Mouse (Mus musculus): ENCODE results near the gene Luzp1.

The Luzp1 gene

GRCm38 (mm10) chr4:136462086-136462838 lies 7.3 kb upstream of the Luzp1 start, which contains the start of gene 6030445D17Rik:
6030445D17Rik (plus strand) TSS chr4:136462250.
- DNase-seq (ENCODE audit: low read depth, low spot score): peak; percentile 88

- peak; percentile 81 for DNase-seq (ENCODE audit: low read depth, low spot score)
Observed at GRCm38 (mm10) chr4:136462839-136463178, 6.8 kb upstream of the Luzp1 start.

DNA sequence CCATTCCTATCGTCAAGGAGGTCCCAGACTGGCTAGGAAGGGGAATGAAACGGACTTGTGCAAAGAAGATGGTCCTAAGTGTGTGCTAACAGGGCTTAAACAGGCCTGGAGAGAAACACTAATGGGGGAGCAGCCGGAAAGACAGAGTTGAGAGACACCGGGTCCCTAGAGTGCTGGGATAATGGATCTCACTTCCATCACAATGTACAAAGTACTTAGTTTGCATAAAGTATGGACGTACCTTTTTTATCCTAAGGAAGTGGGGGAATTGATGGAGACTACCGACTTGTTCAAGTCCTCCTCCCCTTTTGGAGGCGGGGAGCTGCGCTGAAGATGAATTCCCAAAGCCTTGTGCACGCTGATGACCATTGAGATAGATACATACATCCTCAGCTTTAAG lies 6.1 kb upstream of the Luzp1 start:
- peak; percentile 64 for DNase-seq (ENCODE audit: low read depth, low spot score)

DNA sequence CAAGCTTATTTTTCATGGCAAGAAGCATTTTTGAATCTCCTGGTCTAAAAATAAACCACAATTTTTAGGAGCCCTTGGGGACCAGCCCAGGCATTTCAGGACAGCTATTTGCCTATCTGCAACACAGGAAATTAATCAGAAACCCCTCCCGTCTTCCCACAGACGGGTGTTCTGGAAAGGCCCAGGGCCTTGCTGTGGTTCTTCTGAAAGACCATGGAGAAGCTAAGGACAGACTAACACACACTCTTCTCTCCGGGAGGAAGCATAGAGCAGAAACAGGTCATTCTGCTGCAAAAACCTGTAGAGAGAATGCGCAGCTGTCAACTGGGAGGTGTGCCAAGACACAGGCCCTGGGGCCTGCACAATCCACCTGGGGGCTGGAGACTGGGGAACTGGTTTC lies 3.3 kb upstream of the Luzp1 start:
- DNase-seq (ENCODE audit: low read depth, low spot score): no peak

DNA sequence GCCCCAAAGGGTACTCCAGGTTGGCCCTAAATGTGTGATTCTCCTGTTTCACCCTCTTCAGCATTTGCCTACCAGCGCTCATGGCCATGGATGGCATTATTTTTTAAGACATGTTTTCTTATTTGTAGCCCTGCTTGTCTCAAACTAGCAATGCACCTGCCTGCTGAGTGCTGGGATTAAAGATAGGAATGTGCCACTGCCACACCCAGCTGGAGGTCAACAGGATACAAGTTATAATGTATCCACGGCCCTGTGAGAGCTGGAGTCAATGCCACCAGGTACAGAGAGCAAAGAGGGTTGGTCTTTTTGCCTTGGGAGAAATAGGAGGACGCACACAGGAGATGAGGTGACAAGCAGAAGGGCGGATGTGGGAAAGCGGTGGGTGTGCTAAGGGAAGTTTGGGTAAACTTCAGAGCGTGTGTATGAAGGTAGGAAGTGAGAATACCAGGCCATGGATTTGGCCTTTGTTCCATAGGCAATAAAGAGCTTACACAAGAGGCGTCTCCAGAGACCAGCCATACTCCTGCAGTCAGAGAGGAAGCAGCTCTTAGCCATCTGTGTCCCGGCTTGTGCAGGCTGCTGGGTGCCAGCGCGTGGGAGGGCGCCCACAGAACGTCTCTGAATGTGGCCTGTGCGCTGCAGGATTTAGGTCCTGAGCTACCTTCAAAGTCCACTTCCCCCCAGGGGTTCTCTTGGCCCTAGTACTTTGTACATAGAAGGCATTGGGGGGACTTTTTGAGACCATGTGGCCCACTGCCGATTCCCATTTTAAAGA lies 821 bp upstream of the Luzp1 start:
- peak; percentile 60 for DNase-seq (ENCODE audit: low read depth, low spot score)

DNA sequence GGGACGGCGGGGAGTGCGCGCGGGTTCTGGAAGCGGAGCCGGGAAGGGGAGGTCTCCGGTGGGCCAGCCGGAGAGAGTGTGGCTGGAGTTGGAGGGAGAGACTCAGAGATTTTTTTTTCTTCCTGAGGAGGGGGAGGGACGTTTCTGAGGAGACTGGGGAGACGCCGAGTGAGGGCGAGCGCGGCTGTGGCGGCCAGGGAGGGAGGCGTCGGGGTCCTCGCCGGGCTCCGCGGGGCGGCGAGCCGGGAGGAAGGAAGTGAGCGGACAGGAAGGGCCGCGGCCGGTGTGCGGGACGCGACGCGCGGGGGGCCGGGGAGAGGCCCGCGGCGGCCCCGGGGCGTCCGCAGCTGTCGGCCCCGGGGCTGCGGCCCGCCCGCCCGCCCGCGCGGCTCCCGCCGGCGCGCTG lies 383 bp downstream of the Luzp1 start:
- peak; percentile 87 for DNase-seq (ENCODE audit: low read depth, low spot score)

DNA sequence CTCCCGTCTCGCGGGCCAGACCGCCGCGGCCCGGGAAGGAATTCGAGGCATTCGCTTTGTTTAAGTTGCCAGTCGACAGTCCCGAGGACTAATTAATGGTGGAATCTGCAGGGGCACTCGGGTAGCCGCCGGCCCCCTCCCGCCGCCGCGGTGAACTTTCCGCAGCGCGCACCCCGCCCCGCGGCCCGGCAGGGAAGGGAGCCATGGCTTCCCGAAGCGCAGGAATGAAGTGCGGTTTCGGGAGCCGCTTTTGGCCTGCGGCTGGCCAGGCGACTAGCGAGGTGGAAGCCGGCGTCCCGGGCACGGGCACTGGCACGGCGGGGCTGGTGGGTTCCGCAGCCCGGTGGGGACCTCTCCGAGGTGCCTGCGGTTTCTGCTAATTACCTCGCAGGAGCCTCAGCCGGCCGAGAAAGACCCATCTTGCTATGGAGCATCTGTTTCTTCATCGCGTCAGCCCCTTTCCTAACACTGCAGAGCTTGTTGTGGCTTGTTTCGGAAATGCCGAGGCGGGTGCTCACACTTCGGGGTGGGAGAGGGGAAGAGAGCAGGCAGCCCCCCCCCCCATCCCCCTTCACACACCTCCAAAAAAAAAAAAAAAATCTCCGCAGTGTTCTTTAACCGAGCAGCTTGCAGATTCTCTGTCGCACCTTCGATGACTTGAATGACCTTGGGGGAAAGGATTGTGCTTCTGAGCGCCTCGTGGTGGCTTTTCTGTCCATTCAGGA lies 948 bp downstream of the Luzp1 start:
- DNase-seq (ENCODE audit: low read depth, low spot score): peak; percentile 75

GRCm38 (mm10) chr4:136476692-136477091 lies 7.1 kb downstream of the Luzp1 start:
- no peak for DNase-seq (ENCODE audit: low read depth, low spot score)

GRCm38 (mm10) chr4:136486549-136486948 lies 17.0 kb downstream of the Luzp1 start:
- DNase-seq (ENCODE audit: low read depth, low spot score): no peak

DNA sequence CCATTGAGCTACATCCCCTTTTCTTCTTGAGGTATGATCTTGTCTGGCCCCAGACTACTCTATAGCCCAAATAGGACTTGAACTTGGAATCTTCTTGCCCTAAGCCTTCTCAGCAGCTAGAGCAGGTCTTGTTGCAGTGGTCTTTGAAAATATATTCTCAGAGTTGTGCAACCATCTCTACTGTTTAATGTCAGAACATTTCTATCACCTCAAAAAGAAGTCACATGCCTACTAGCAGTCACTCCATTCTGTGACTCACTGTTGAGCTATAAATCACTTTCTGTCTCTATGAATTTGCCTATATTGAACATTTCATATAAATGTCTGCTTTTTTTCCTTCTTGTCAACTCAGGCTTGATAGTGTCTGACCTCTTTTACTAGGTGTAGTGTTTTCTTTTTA lies 26.4 kb downstream of the Luzp1 start:
- no peak for DNase-seq (ENCODE audit: low read depth, low spot score)

DNA sequence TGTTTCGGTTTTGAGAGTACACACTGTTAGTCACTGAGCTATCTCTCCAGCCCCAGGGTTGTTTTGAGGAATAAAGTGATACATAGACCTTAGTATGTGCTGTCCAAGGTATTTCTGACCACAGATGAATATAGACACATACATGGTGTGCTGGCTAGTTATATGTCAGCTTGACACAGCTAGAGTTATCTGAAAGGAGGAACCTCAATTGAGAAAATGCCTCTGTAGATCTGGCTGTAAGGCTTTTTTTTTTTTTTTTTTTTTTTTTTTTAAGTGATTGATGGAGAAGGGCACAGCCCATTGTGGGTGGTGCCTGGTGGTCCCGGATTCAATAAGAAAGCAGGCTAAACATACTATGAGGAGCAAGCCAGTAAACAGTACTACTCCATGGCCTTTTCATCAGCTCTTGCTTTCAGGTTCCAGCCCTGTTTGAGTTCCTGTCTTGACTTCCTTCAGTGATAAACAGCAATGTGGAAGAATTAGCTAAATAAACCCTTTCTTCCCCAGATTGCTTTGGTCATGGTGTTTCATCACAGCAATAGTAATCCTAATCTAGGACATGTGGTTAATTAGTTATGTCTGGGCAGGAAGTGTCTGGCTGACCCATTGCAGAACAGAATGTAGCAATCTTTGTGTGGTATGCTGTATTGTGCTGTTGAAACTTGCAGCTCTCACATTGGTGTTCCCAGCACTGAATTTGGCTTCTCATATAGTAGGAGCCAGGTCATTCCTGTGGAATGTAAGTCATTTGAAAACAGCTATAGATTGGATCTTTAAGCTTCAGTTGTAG lies 36.1 kb downstream of the Luzp1 start:
- no peak for DNase-seq (ENCODE audit: low read depth, low spot score)

DNA sequence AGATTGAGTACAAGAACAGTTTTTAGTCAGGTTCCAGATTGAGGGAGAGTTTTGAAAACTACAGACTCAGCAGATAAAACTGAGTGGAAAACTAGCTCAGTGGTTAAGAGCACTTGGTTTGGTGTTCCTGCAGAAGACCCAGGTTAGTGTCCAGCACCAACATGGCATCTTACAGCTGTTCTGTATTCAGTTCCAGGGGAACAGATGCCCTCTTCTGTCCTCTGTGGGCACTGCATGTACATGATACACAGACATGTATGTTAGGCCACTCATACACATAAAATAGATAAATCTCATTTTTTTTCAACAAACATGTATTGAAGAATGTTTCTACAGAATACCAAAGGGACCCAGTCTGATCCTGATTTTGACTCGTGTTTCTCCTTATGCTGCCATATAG lies 40.3 kb downstream of the Luzp1 start:
- DNase-seq (ENCODE audit: low read depth, low spot score): peak; percentile 41

DNA sequence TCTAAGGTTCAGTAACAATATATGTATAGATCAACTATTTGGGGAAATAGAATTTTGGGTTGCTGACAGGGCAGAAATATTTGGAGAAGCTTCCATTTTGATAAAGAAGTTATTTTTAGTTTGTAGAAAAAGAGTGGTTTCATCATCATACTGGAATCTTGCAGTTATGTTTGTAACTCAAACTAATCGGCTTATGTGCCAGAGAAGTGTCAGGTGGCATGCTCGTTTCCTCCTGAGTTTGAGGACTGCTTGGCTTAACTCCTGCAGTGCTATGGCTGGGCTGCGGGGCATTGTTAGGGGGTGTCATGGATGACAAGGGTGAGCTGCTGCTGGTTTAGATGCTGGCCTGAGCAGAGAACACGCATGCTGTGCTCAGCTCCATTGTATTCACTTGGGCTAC lies 42.1 kb downstream of the Luzp1 start:
- no peak for DNase-seq (ENCODE audit: low read depth, low spot score)

- no peak for DNase-seq (ENCODE audit: low read depth, low spot score)
Observed at GRCm38 (mm10) chr4:136512905-136513304, 43.3 kb downstream of the Luzp1 start.

DNA sequence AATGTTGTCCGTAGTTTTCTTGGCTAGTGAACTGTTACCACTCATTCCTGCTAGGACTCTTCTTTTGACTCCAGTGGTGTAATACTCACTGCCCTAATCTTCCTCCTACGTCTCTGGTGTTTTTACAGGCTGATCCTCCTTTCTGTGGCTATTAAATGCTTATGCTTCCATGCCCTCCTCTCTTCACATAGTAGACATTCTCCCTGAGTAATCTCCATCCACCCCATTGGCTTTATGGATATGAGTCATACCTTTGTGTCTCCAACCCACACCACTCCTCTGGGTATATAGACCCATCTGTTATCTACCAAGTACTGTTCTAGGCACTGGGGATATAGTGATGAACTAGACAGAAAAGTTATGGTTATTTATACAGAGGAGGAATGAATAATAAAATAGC lies 48.6 kb downstream of the Luzp1 start:
- DNase-seq (ENCODE audit: low read depth, low spot score): no peak

- DNase-seq (ENCODE audit: low read depth, low spot score): no peak
Observed at GRCm38 (mm10) chr4:136518576-136518975, 49.0 kb downstream of the Luzp1 start.

DNA sequence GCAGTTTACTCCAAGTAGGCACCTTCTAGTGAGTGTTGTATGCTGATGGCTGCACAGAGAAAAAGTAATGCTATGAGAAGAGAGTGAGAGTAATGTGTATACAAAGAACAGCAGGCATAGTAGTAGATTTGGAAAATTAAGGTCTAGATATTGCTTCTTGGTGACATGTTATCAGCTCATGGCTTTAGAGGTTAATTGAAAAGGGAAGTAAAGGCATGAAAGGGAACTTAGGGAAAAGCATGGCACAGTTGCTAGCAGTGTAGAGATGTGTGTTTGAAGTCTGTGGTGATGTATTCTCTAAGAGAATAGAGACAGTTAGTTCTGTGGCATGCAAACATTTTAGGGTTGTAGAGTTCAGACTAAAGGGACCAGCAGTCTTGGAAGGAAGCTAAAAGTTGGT lies 50.3 kb downstream of the Luzp1 start:
- no peak for DNase-seq (ENCODE audit: low read depth, low spot score)

DNA sequence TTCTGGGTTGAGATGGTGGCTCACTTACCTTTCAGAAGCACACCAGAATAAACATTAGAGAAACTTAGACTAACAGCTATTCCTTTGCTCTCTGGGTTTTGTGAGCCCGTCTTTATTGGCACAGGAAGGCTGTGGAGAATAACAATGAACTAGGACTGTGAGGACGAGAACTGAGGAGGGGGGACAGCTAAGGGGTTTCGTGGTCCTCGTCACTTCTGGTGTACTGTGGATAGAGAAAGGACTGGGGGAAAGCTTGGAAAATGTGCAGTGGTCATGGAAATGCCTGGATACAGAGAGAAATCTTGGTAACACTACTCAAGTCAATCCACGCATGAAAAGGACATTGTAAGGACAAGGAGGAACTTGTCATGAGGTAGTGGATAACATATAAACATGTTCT lies 52.3 kb downstream of the Luzp1 start:
- no peak for DNase-seq (ENCODE audit: low read depth, low spot score)

DNA sequence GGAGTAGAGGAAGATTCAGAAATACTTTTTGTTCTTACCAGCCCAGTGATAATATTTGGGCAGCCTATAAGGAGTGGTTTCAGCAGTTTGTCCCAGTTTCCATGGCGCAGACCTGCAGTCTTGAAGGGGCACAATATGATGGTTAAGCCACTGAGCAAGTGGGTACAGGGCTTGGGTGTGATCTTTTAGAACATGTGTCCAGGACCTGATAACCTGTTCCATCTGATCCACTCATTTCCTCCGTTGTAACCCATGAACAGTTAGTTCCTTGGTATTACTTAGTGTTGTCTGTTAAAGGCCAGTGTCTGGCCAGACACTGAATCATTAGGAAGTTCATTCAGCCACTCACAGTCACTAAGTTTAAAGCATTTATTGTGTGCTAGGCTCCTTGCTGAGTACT lies 54.7 kb downstream of the Luzp1 start:
- DNase-seq (ENCODE audit: low read depth, low spot score): no peak

- DNase-seq (ENCODE audit: low read depth, low spot score): peak; percentile 62
Observed at GRCm38 (mm10) chr4:136526412-136526811, 56.9 kb downstream of the Luzp1 start.

DNA sequence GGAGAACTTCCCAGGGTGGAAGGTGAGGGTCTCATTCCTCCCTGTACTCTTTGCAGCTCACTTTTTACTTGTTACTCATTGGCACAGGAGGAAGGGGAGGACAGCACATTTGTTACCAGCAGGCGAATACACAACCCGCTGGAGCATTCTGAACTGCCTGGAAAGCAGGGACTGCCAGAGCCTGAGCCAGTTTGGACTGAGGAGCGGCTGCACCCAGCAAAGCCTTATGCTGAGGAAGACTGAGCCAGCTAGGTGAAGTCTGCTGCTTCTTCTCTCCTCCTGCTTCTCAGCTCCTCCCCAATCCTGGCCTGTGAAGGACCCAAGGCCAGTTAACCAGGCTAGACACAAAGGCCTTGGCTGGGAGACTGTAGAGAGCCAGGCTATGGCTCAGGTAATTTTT lies 75.6 kb downstream of the Luzp1 start:
- no peak for DNase-seq (ENCODE audit: low read depth, low spot score)

All from ZHBTc4 (cell line).